Mouse (Mus musculus) hindbrain, postnatal 0 days (tissue): ENCODE results near the gene Mfsd14b. TPM values are rescaled to one million over a fixed set of nuclear protein-coding genes. Genes with fewer than 3 reads are reported as not detected.

Source experiments
- ATAC-seq: fragments of 200-750 bp; cut with Nextera tagmentation; 2 replicates; pipeline ENCODE4 v1.8.0; 2017; ENCODE audit warnings: mild to moderate bottlenecking, moderate TSS enrichment, moderate library complexity
- DNase-seq: peaks from one replicate; pipeline ENCODE4 v3.0.0-alpha.2; 2015; ENCODE audit warnings: low spot score
- H3K27ac ChIP-seq: fragments of 300-500 bp; sonication (generic); 2 replicates; pipeline ENCODE4 v1.5.1; 2014; ENCODE audit warnings: mild to moderate bottlenecking
- H3K27me3 ChIP-seq: fragments of 300-500 bp; sonication (generic); 2 replicates; pipeline ENCODE4 v1.6.1; 2014; ENCODE audit warnings: low read length, mixed read lengths; ENCODE audit not compliant: insufficient read depth
- H3K36me3 ChIP-seq: fragments of 300-500 bp; sonication (generic); 2 replicates; pipeline ENCODE4 v1.6.1; 2014; ENCODE audit warnings: low read length, mixed read lengths; ENCODE audit not compliant: insufficient read depth
- H3K4me1 ChIP-seq: fragments of 300-500 bp; sonication (generic); 2 replicates; pipeline ENCODE4 v1.6.1; 2014; ENCODE audit warnings: antibody characterized with exemption, low read length, mixed read lengths; ENCODE audit not compliant: insufficient read depth
- H3K4me2 ChIP-seq: fragments of 300-500 bp; sonication (generic); 2 replicates; pipeline ENCODE4 v1.6.1; 2014; ENCODE audit warnings: low read depth, mild to moderate bottlenecking, low read length, moderate library complexity, mixed read lengths
- H3K4me3 ChIP-seq: fragments of 300-500 bp; sonication (generic); 2 replicates; pipeline ENCODE4 v1.5.1; 2014; ENCODE audit warnings: low read length
- H3K9ac ChIP-seq: fragments of 300-500 bp; sonication (generic); replicated peaks from 2 replicates; pipeline ENCODE4 v1.6.1; 2014; ENCODE audit warnings: mild to moderate bottlenecking, low read length, moderate library complexity, mixed read lengths
- H3K9me3 ChIP-seq: fragments of 300-500 bp; sonication (generic); 2 replicates; pipeline ENCODE4 v1.6.1; 2016; ENCODE audit warnings: low read length, mixed read lengths
- CTCF ChIP-seq: IDR thresholded peaks from 2 replicates; pipeline ENCODE4 v1.5.1; 2016; ENCODE audit warnings: antibody characterized with exemption, control low read depth, low read depth
- WGBS: fragments of 180-500 bp; shearing (Covaris S2); extraction: QIAGEN DNeasy Blood & Tissue Kit; methylation state at CpG from one replicate; pipeline ENCODE4 v1.1.7; 2014; 5-methylcytosine and 5-hydroxymethylcytosine counted together
- polyA plus RNA-seq: library from polyadenylated mRNA; unstranded; fragments of >200 nt; fragmentation: Nextera tagmentation; extraction: Ambion mirVana; gene quantifications from 2 replicates; pipeline ENCODE4 v1.2.1, GENCODE M21; 2015
- total RNA-seq: library from RNA; depleted of rRNA; stranded (reverse); fragments of >200 nt; gene quantifications from 2 replicates; pipeline ENCODE4 v1.2.3, GENCODE M21; 2014; rRNA removed

Gene Mfsd14b
- total and polyA plus RNA-seq, 2 experiments from 2014 or later, result 21.4 to 39.3 TPM

DNA sequence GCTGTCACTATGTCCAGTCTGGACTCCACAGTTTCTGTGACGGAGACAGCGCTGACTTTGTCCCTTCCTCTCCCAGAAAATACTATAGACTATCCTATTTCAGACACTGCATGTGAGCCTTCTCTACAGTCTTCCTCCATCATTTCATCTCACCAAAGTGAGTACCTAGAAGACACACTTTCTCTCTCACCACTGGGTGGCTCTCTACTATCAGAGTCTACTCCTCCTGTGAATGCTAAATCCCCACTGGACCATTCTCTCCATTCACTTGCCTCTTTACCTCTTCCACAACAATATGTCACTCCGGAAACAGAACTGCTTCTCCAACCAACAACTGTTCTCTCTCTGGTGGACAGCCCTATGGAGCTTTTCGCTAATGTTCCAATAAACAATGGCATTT lies 77.7 kb downstream of the Mfsd14b start:
- no peak overlapping the region for H3K27ac ChIP-seq
- no peaks in the 10 kb centered on the region for H3K4me1 ChIP-seq
- no peak for ATAC-seq
- H3K9me3 ChIP-seq, result no peaks in the 10 kb centered on the region
- no peak overlapping the region for H3K4me3 ChIP-seq
- DNase-seq, result no peak
- TF ChIP-seq CTCF, result peak; percentile 8; the same call in 1 of the 2 replicates
- no peaks in the 10 kb centered on the region for H3K27me3 ChIP-seq
- H3K9ac ChIP-seq, result no peak overlapping the region
- no peaks in the 10 kb centered on the region for H3K36me3 ChIP-seq
- no peak overlapping the region for H3K4me2 ChIP-seq
- 64% methylated on average over 4 of the region's 4 CpGs for WGBS

DNA sequence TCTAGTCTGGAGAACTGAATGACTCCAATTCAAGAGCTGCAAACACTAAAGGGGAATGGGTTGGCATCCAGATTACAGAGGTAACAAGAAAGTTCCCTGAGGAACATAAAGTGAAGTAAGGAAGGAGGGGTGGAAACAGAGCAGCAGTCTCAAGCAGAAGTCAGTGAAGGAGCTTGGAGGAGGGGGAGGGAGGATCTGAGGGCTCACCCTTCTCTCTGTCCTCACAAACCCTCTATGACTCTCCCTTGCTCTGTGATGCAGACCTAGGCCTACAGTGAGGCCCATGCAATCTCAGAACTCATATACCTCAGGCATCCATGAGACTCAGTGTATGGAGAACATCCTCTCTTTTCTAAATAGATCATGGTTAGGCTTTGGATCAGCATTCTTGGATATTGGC lies 80.0 kb downstream of the Mfsd14b start, which contains the start of gene Spata31d1c:
TSS of gene Spata31d1c (plus strand) at position 301 of the 400 bp plus-strand sequence.
- no peak for TF ChIP-seq CTCF
- H3K27me3 ChIP-seq, result no peaks in the 10 kb centered on the region
- no peaks in the 10 kb centered on the region for H3K9me3 ChIP-seq
- no peaks in the 10 kb centered on the region for H3K36me3 ChIP-seq
- no peak within 1 kb of the TSS for H3K4me2 ChIP-seq
- ATAC-seq, result no peak
- H3K4me3 ChIP-seq, result no peak within 1 kb of the TSS
- no peaks in the 10 kb centered on the region for H3K4me1 ChIP-seq
- no peak within 1 kb of the TSS for H3K27ac ChIP-seq
- no peak for DNase-seq
- no peak within 1 kb of the TSS for H3K9ac ChIP-seq

Other genes with a start within 250 kb of the Mfsd14b start
- gene Cntnap3, start 209.0 kb downstream of the Mfsd14b start, total RNA-seq, result 1.4 and 4.9 TPM in 2 replicates
- gene Cntnap3, start 209.0 kb downstream of the Mfsd14b start, polyA plus RNA-seq, result 0.93 and 1.2 TPM in 2 replicates
- not detected in 2 replicates for gene Spata31, start 195.6 kb downstream of the Mfsd14b start, total RNA-seq
- gene Spata31, start 195.6 kb downstream of the Mfsd14b start, polyA plus RNA-seq, result not detected in 2 replicates
- gene Spata31d1c, start 79.9 kb downstream of the Mfsd14b start, total RNA-seq, result not detected in 2 replicates
- not detected in 2 replicates for gene Spata31d1c, start 79.9 kb downstream of the Mfsd14b start, polyA plus RNA-seq
- not detected in 2 replicates for gene Prss47, start 60.2 kb downstream of the Mfsd14b start, total RNA-seq
- gene Prss47, start 60.2 kb downstream of the Mfsd14b start, polyA plus RNA-seq, result not detected in 2 replicates
- gene Olfr465-ps1, start 25.1 kb upstream of the Mfsd14b start, total RNA-seq, result not detected in 2 replicates
- gene Olfr465-ps1, start 25.1 kb upstream of the Mfsd14b start, polyA plus RNA-seq, result not detected in 2 replicates
- gene Olfr466, start 37.3 kb upstream of the Mfsd14b start, total RNA-seq, result not detected in 2 replicates
- gene Olfr466, start 37.3 kb upstream of the Mfsd14b start, polyA plus RNA-seq, result not detected in 2 replicates
- not detected in 2 replicates for gene Nlrp4f, start 93.0 kb upstream of the Mfsd14b start, total RNA-seq
- 0.15 and 0.40 TPM in 2 replicates for gene Nlrp4f, start 93.0 kb upstream of the Mfsd14b start, polyA plus RNA-seq
- not detected in 2 replicates for gene Gm10775, start 146.6 kb upstream of the Mfsd14b start, total RNA-seq
- gene Gm10775, start 146.6 kb upstream of the Mfsd14b start, polyA plus RNA-seq, result 1.1 and 2.0 TPM in 2 replicates
- gene Zfp369, start 165.8 kb upstream of the Mfsd14b start, total RNA-seq, result 46.1 and 57.1 TPM in 2 replicates
- gene Zfp369, start 165.8 kb upstream of the Mfsd14b start, polyA plus RNA-seq, result 9.1 and 9.3 TPM in 2 replicates